Mouse (Mus musculus): Measurements from ENCODE around the gene Pde4b.

DNA sequence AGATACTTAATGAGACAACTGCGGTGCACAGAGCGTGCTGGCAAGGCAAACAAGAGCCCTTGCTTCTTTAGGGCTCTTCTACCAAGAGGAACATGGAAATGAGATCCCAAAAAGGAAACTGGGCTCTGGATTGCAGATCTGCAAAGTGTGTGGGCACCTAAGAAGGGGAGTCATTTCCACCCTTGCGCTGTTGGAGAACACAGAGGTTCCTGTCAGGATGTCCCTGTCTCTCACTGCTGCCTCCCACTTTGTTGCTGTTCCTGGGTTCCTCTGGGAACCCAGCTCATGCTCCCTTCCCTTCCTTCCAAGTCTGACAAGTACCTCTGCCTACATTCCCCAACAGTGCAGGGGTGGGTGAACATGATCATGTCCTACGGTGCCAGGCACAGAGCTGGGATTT, 61.4 kb downstream of the Pde4b start:
- TF ChIP-seq CTCF (IDR thresholded peaks at IDR 0.05; ENCODE audit: control insufficient read depth, insufficient read depth, low read length), result no peak
- no peak for TF ChIP-seq POLR2A (IDR thresholded peaks at IDR 0.05; ENCODE audit: borderline replicate concordance, control insufficient read depth, low read depth, low read length)
